Mouse (Mus musculus) central nervous system, embryonic 18 days (tissue): ENCODE data around the gene Ccna1. TPM values are rescaled to one million over a fixed set of nuclear protein-coding genes. Genes with fewer than 3 reads are reported as not detected.

Experiments used
- polyA plus RNA-seq: library from polyadenylated mRNA; depleted of rRNA; stranded (reverse); fragments of >200 nt; gene quantifications from 2 replicates; pipeline ENCODE4 v1.2.3, GENCODE M21; 2012; rRNA removed

Ccna1 gene
- 2.9 and 3.1 TPM in 2 replicates for polyA plus RNA-seq

GRCm38 (mm10) chr3:55055038-55055746 is at the start of gene Ccna1:
Gene Ccna1 (minus strand): TSS chr3:55055501.

Other genes with a start within 250 kb of the Ccna1 start
- 78.4 and 79.2 TPM in 2 replicates for gene Rfxap, start 247.7 kb downstream of the Ccna1 start, polyA plus RNA-seq
- 13.9 and 14.2 TPM in 2 replicates for gene Sertm1, start 139.6 kb downstream of the Ccna1 start, polyA plus RNA-seq
- gene Spg20, start 56.6 kb upstream of the Ccna1 start, polyA plus RNA-seq = 9.6 and 10.4 TPM in 2 replicates
- 0.27 TPM in 2 replicates for gene Ccdc169, start 81.8 kb upstream of the Ccna1 start, polyA plus RNA-seq
- gene Sohlh2, start 126.5 kb upstream of the Ccna1 start, polyA plus RNA-seq = 0.03 TPM in 1 of 2 replicates, not detected in the other
- 181 and 188 TPM in 2 replicates for gene Dclk1, start 186.9 kb upstream of the Ccna1 start, polyA plus RNA-seq